Mouse (Mus musculus): Measurements from ENCODE around the gene Gm20807.
"Not testable (repeated sequence)": the region's sequence is repeated elsewhere in the genome, so short reads cannot be mapped to it uniquely, and the experiment has no call there.

The Gm20807 gene

DNA sequence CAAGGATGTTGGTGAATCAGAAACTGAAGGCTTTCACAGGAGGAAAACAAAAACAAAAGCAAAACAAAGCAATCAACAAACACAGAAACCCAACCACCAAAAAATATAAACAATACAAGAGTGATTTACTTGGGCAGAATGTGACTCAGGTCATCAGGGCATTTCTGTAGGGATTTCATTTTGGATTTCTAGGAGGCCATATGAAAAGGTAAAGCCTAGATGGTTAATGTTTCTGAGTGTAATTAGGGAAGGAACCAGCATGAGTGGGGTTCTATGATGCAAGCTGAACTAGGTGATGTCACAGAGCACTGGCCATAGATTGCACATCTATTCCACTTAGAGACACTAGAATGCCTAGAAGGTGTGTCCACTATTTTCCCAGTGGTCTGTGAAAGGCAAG lies at the start of gene Gm20807:
Gm20807 (plus strand) TSS at position 301 of the 400 bp plus-strand sequence.
- not testable (repeated sequence) for DNase-seq
